Mouse (Mus musculus) kidney, postnatal 0 days (tissue): ENCODE measurements at regions not wholly inside any gene's neighbourhood (a gene's known extent, or its start where the extent isn't known, plus 50 kb on each side); places are given as distances from the start of the nearest gene placed in this dataset.

Source experiments
- ATAC-seq: fragments of 200-750 bp; cut with Nextera tagmentation; replicated peaks from 2 replicates; pipeline ENCODE4 v1.8.0; 2017; ENCODE audit warnings: low read depth, moderate number of reproducible peaks, moderate TSS enrichment, moderate library complexity; ENCODE audit not compliant: low FRiP score
- DNase-seq: peaks from one replicate; pipeline ENCODE4 v3.0.0-alpha.2; 2016; ENCODE audit warnings: low spot score
- H3K27ac ChIP-seq: fragments of 300-500 bp; sonication (generic); 2 replicates; pipeline ENCODE4 v1.5.1; 2014; ENCODE audit warnings: mild to moderate bottlenecking
- H3K27me3 ChIP-seq: fragments of 300-500 bp; sonication (generic); 2 replicates; pipeline ENCODE4 v1.6.1; 2014; ENCODE audit warnings: low read length, mixed read lengths; ENCODE audit not compliant: insufficient read depth
- H3K36me3 ChIP-seq: fragments of 300-500 bp; sonication (generic); 2 replicates; pipeline ENCODE4 v1.6.1; 2014; ENCODE audit warnings: low read length, mixed read lengths; ENCODE audit not compliant: insufficient read depth
- H3K4me1 ChIP-seq: fragments of 300-500 bp; sonication (generic); replicated peaks from 2 replicates; pipeline ENCODE4 v1.6.1; 2014; ENCODE audit warnings: antibody characterized with exemption, low read length, mixed read lengths; ENCODE audit not compliant: insufficient read depth
- H3K4me2 ChIP-seq: fragments of 300-500 bp; sonication (generic); 2 replicates; pipeline ENCODE4 v1.6.1; 2014; ENCODE audit warnings: mild to moderate bottlenecking, low read length, moderate library complexity, mixed read lengths
- H3K4me3 ChIP-seq: fragments of 300-500 bp; sonication (generic); replicated peaks from 2 replicates; pipeline ENCODE4 v1.5.1; 2014; ENCODE audit warnings: low read depth, low read length
- H3K9ac ChIP-seq: fragments of 300-500 bp; sonication (generic); 2 replicates; pipeline ENCODE4 v1.6.1; 2014; ENCODE audit warnings: low read depth, low read length
- H3K9me3 ChIP-seq: fragments of 300-500 bp; sonication (generic); replicated peaks from 2 replicates; pipeline ENCODE4 v1.6.1; 2016; ENCODE audit warnings: low read length, inconsistent platforms, mixed read lengths
- CTCF ChIP-seq: IDR thresholded peaks from 2 replicates; pipeline ENCODE4 v1.5.1; 2016; ENCODE audit warnings: antibody characterized with exemption, low read depth, mild to moderate bottlenecking, moderate library complexity
- WGBS: fragments of 180-500 bp; shearing (Covaris S2); extraction: QIAGEN DNeasy Blood & Tissue Kit; methylation state at CpG from one replicate; pipeline ENCODE4 v1.1.7; 2014; 5-methylcytosine and 5-hydroxymethylcytosine counted together

GRCm38 (mm10) chr17:87202958-87203720 lies 62.6 kb downstream of the Mcfd2 start:
- ATAC-seq = 0 out of 2 replicates have a peak, but pooled peaks have one; percentile 22
- Histone ChIP-seq H3K4me2 (no peak overlapping the region), H3K27me3 (no peaks in the 10 kb centered on the region), H3K9me3 (no peaks in the 10 kb centered on the region), H3K4me3 (no peak overlapping the region), H3K36me3 (no peaks in the 10 kb centered on the region), H3K27ac (peak overlapping the region; percentile 71), H3K9ac (0 out of 2 replicates have a peak overlapping the region, but pooled peaks have one; percentile 13), H3K4me1 (peaks cover 22% of the 10 kb centered on the region)
- TF ChIP-seq CTCF = no peak
- 19% methylated on average over 5 of the region's 5 CpGs for WGBS
- DNase-seq = no peak

GRCm38 (mm10) chr17:87202490-87202889 lies 63.2 kb downstream of the Mcfd2 start:
- Histone ChIP-seq H3K36me3 (no peaks in the 10 kb centered on the region), H3K9me3 (no peaks in the 10 kb centered on the region), H3K4me2 (no peak overlapping the region), H3K9ac (no peak overlapping the region), H3K27me3 (no peaks in the 10 kb centered on the region), H3K4me3 (no peak overlapping the region), H3K4me1 (peaks cover 22% of the 10 kb centered on the region), H3K27ac (peak overlapping the region; percentile 71)
- 30% methylated on average over 6 of the region's 6 CpGs for WGBS
- no peak for TF ChIP-seq CTCF
- peak; percentile 90 for DNase-seq
- ATAC-seq = peak; percentile 46; the same call in 1 of the 2 replicates

- Histone ChIP-seq H3K36me3 (no peaks in the 10 kb centered on the region), H3K9ac (no peak overlapping the region), H3K27me3 (no peaks in the 10 kb centered on the region), H3K27ac (peak overlapping the region; percentile 85), H3K9me3 (no peaks in the 10 kb centered on the region), H3K4me1 (peaks cover 22% of the 10 kb centered on the region), H3K4me2 (no peak overlapping the region), H3K4me3 (no peak overlapping the region)
- peak; percentile 68; the same call in 1 of the 2 replicates for ATAC-seq
- WGBS = 45% methylated on average over 3 of the region's 3 CpGs
- TF ChIP-seq CTCF = no peak
- DNase-seq = peak; percentile 90
Measured at GRCm38 (mm10) chr17:87200721-87201242, 65.0 kb downstream of the Mcfd2 start.

GRCm38 (mm10) chr17:87200134-87200533 lies 65.6 kb downstream of the Mcfd2 start:
- H3K4me3 ChIP-seq = no peak overlapping the region
- no peak for TF ChIP-seq CTCF
- no peak overlapping the region for H3K4me2 ChIP-seq
- H3K4me1 ChIP-seq = peaks cover 22% of the 10 kb centered on the region
- no peak overlapping the region for H3K9ac ChIP-seq
- DNase-seq = no peak
- no peaks in the 10 kb centered on the region for H3K9me3 ChIP-seq
- no peak for ATAC-seq
- no peaks in the 10 kb centered on the region for H3K36me3 ChIP-seq
- no peaks in the 10 kb centered on the region for H3K27me3 ChIP-seq
- WGBS = 80% methylated on average over 2 of the region's 2 CpGs
- peak overlapping the region; percentile 85; the same call in 1 of the 2 replicates for H3K27ac ChIP-seq

GRCm38 (mm10) chr17:87199134-87199533 lies 66.6 kb downstream of the Mcfd2 start:
- Histone ChIP-seq H3K9me3 (no peaks in the 10 kb centered on the region), H3K9ac (no peak overlapping the region), H3K36me3 (no peaks in the 10 kb centered on the region), H3K4me2 (no peak overlapping the region), H3K27ac (no peak overlapping the region), H3K4me3 (no peak overlapping the region), H3K27me3 (no peaks in the 10 kb centered on the region), H3K4me1 (peaks cover 22% of the 10 kb centered on the region)
- DNase-seq (no peak), ATAC-seq (no peak)
- WGBS = 85% methylated on average over 3 of the region's 3 CpGs
- TF ChIP-seq CTCF = no peak

GRCm38 (mm10) chr17:87197434-87197833 lies 68.3 kb downstream of the Mcfd2 start:
- ATAC-seq = no peak
- WGBS = 96% methylated on average over 4 of the region's 4 CpGs
- peaks cover 11% of the 10 kb centered on the region; the same call in 1 of the 2 replicates for H3K4me1 ChIP-seq
- H3K27ac ChIP-seq = no peak overlapping the region
- no peak overlapping the region for H3K4me2 ChIP-seq
- TF ChIP-seq CTCF = no peak
- 0 out of 2 replicates have a peak, but pooled peaks cover 5% of the 10 kb centered on the region for H3K9me3 ChIP-seq
- no peak for DNase-seq
- H3K4me3 ChIP-seq = no peak overlapping the region
- no peaks in the 10 kb centered on the region for H3K27me3 ChIP-seq
- H3K9ac ChIP-seq = no peak overlapping the region
- no peaks in the 10 kb centered on the region for H3K36me3 ChIP-seq
